Mouse (Mus musculus) CH12.LX (cell line): ENCODE measurements around the gene Mrpl19. TPM values are rescaled to one million over a fixed set of nuclear protein-coding genes. Genes with fewer than 3 reads are reported as not detected.

Experiments
- DNase-seq: peaks from one replicate; pipeline ENCODE4 v3.0.0-alpha.2; 2013; ENCODE audit errors: extremely low read depth
- H3K27ac ChIP-seq: 2 replicates; pipeline ENCODE4 v1.5.1; 2012; ENCODE audit warnings: low read depth, mild to moderate bottlenecking, control low read depth, moderate library complexity; ENCODE audit not compliant: insufficient read depth
- H3K27me3 ChIP-seq: replicated peaks from 2 replicates; pipeline ENCODE3; 2012; ENCODE audit warnings: inconsistent platforms
- H3K36me3 ChIP-seq, 2 experiments: replicated peaks in 1 of 2; 2 replicates each; pipeline versions ENCODE3 to v1.6.1; 2012; ENCODE audit warnings: inconsistent platforms in 1 of 2, low read length in 1 of 2, mild to moderate bottlenecking in 1 of 2, mixed read lengths in 1 of 2, moderate library complexity in 1 of 2; ENCODE audit not compliant: control insufficient read depth in 1 of 2, insufficient read depth in 1 of 2
- H3K4me1 ChIP-seq, 2 experiments: 2 replicates each; pipeline ENCODE4 v1.6.1; 2012; ENCODE audit warnings: inconsistent platforms in 1 of 2, moderate library complexity in 1 of 2; ENCODE audit not compliant: insufficient read depth in 2 of 2, control insufficient read depth in 1 of 2
- H3K4me2 ChIP-seq: 2 replicates; pipeline ENCODE4 v1.6.1; 2012; ENCODE audit warnings: low read depth, mild to moderate bottlenecking, control low read depth; ENCODE audit not compliant: poor library complexity, insufficient read depth, severe bottlenecking
- H3K4me3 ChIP-seq, 3 experiments: fragments of 150-350 bp in 1 of 3; sonication (generic) in 1 of 3; replicated peaks in 1 of 3; 2 replicates each; pipeline versions ENCODE3 to v1.5.1; 2011 to 2012; ENCODE audit warnings: low read depth in 2 of 3, low read length in 2 of 3, mild to moderate bottlenecking in 2 of 3, moderate library complexity in 2 of 3, control low read depth in 1 of 3, improper control_type of control experiment in 1 of 3, inconsistent platforms in 1 of 3, mixed read lengths in 1 of 3; ENCODE audit not compliant: poor library complexity in 1 of 3
- H3K79me2 ChIP-seq: replicated peaks from 2 replicates; pipeline ENCODE4 v1.6.1; 2012; ENCODE audit warnings: mild to moderate bottlenecking, moderate library complexity; ENCODE audit not compliant: control insufficient read depth, poor library complexity, insufficient read depth, severe bottlenecking; ENCODE audit errors: extremely low read depth
- H3K9ac ChIP-seq: 2 replicates; pipeline ENCODE4 v1.6.1; 2012; ENCODE audit warnings: low read depth, mild to moderate bottlenecking, control low read depth, moderate library complexity; ENCODE audit not compliant: insufficient read depth
- H3K9me3 ChIP-seq: replicated peaks from 2 replicates; pipeline ENCODE3; 2012; ENCODE audit warnings: low read length, inconsistent platforms, mixed read lengths
- BHLHE40 ChIP-seq: IDR thresholded peaks from 2 replicates; pipeline ENCODE4 v1.6.1; 2011; ENCODE audit warnings: mild to moderate bottlenecking, low read depth, low read length, improper control_type of control experiment
- CHD2 ChIP-seq: IDR thresholded peaks from 2 replicates; pipeline ENCODE4 v1.6.1; 2011; ENCODE audit warnings: low read length, improper control_type of control experiment
- CTCF ChIP-seq, 2 experiments: IDR thresholded peaks in 1 of 2; conservative IDR thresholded peaks in 1 of 2; 2 replicates each; pipeline ENCODE4 v1.5.1; 2011 to 2012; ENCODE audit warnings: low read depth in 2 of 2, low read length in 2 of 2, improper control_type of control experiment in 1 of 2, inconsistent platforms in 1 of 2, mild to moderate bottlenecking in 1 of 2, moderate library complexity in 1 of 2
- EP300 ChIP-seq: IDR thresholded peaks from 2 replicates; pipeline ENCODE4 v1.6.1; 2011; ENCODE audit warnings: low read length, improper control_type of control experiment
- ETS1 ChIP-seq: conservative IDR thresholded peaks from 2 replicates; pipeline ENCODE4 v1.6.1; 2012; ENCODE audit warnings: low read depth, mild to moderate bottlenecking, inconsistent platforms, low read length, improper control_type of control experiment, moderate library complexity
- GABPA ChIP-seq: IDR thresholded peaks from 2 replicates; pipeline ENCODE4 v1.6.1; 2012; ENCODE audit warnings: low read depth, low read length, improper control_type of control experiment, inconsistent platforms; ENCODE audit not compliant: insufficient replicate concordance
- HCFC1 ChIP-seq: IDR thresholded peaks from 2 replicates; pipeline ENCODE4 v1.6.1; 2012; ENCODE audit warnings: low read depth, mild to moderate bottlenecking, inconsistent platforms, low read length, improper control_type of control experiment
- IRF4 ChIP-seq: IDR thresholded peaks from 2 replicates; pipeline ENCODE4 v1.6.1; 2014; ENCODE audit warnings: low read depth, mild to moderate bottlenecking, inconsistent platforms, low read length, improper control_type of control experiment
- JUN ChIP-seq: IDR thresholded peaks from 2 replicates; pipeline ENCODE4 v1.6.1; 2011; ENCODE audit warnings: low read depth, mild to moderate bottlenecking, low read length, improper control_type of control experiment, moderate library complexity; ENCODE audit not compliant: insufficient read depth
- KAT2A ChIP-seq: IDR thresholded peaks from 2 replicates; pipeline ENCODE4 v1.6.1; 2012; ENCODE audit warnings: low read length, improper control_type of control experiment, inconsistent platforms; ENCODE audit not compliant: insufficient replicate concordance
- MAX ChIP-seq: IDR thresholded peaks from 2 replicates; pipeline ENCODE4 v1.6.1; 2011; ENCODE audit warnings: low read length, improper control_type of control experiment
- MYC ChIP-seq: IDR thresholded peaks from 2 replicates; pipeline ENCODE4 v1.6.1; 2011; ENCODE audit warnings: low read depth, mild to moderate bottlenecking, improper control_type of control experiment, low read length
- NELFE ChIP-seq: IDR thresholded peaks from 2 replicates; pipeline ENCODE4 v1.6.1; 2011; ENCODE audit warnings: low read depth, low read length, improper control_type of control experiment
- NRF1 ChIP-seq: IDR thresholded peaks from 2 replicates; pipeline ENCODE4 v1.6.1; 2014; ENCODE audit warnings: low read depth, mild to moderate bottlenecking, inconsistent platforms, low read length, improper control_type of control experiment, moderate library complexity
- POLR2AphosphoS2 ChIP-seq: IDR thresholded peaks from 2 replicates; pipeline ENCODE4 v1.6.1; 2011; ENCODE audit warnings: low read depth, low read length, improper control_type of control experiment
- RAD21 ChIP-seq: IDR thresholded peaks from 2 replicates; pipeline ENCODE4 v1.6.1; 2011; ENCODE audit warnings: low read depth, mild to moderate bottlenecking, low read length, improper control_type of control experiment, moderate library complexity
- SIN3A ChIP-seq: IDR thresholded peaks from 2 replicates; pipeline ENCODE4 v1.6.1; 2012; ENCODE audit warnings: low read length, improper control_type of control experiment, inconsistent platforms
- SMC3 ChIP-seq: IDR thresholded peaks from 2 replicates; pipeline ENCODE4 v1.6.1; 2011; ENCODE audit warnings: low read depth, low read length, improper control_type of control experiment
- TBP ChIP-seq: conservative IDR thresholded peaks from 2 replicates; pipeline ENCODE4 v1.6.1; 2011; ENCODE audit warnings: low read depth, low read length, improper control_type of control experiment
- UBTF ChIP-seq: IDR thresholded peaks from 2 replicates; pipeline ENCODE4 v1.6.1; 2012; ENCODE audit warnings: low read depth, mild to moderate bottlenecking, inconsistent platforms, low read length, improper control_type of control experiment, moderate library complexity
- USF1 ChIP-seq: IDR thresholded peaks from 2 replicates; pipeline ENCODE4 v1.6.1; 2014; ENCODE audit warnings: low read depth, mild to moderate bottlenecking, inconsistent platforms, low read length, improper control_type of control experiment
- ZC3H11A ChIP-seq: IDR thresholded peaks from 2 replicates; pipeline ENCODE4 v1.6.1; 2012; ENCODE audit warnings: low read depth, mild to moderate bottlenecking, inconsistent platforms, low read length, improper control_type of control experiment
- ZKSCAN1 ChIP-seq: IDR thresholded peaks from 2 replicates; pipeline ENCODE4 v1.6.1; 2012; ENCODE audit warnings: low read depth, inconsistent platforms, low read length, improper control_type of control experiment, borderline replicate concordance
- ZNF384 ChIP-seq: IDR thresholded peaks from 2 replicates; pipeline ENCODE4 v1.6.1; 2012; ENCODE audit warnings: low read depth, low read length, improper control_type of control experiment, inconsistent platforms
- dilution Hi-C: fragments of 300-500 bp; cut with MboI; formaldehyde crosslinking; loops from 2 replicates; pipeline ENCODE4 v1.14.3; 2020; ENCODE audit warnings: low sequenced_read_pairs; ENCODE audit not compliant: extremely low pct_unique_long_range_greater_than_20kb, extremely low pct_ligation_motif_present
- in situ Hi-C: fragments of 300-500 bp; cut with MboI; formaldehyde crosslinking; loops from 3 replicates; pipeline ENCODE4 v1.14.3; 2019; ENCODE audit warnings: low sequenced_read_pairs, low pct_ligation_motif_present, low pct_unique_long_range_greater_than_20kb, mixed read lengths
- polyA plus RNA-seq: library from polyadenylated mRNA; unstranded; fragments of >175 nt; gene quantifications from 2 replicates; pipeline ENCODE4 v1.2.1, GENCODE M21; 2012; ENCODE audit warnings: low read depth; ENCODE audit not compliant: insufficient read length
- total RNA-seq, 2 experiments: library from RNA; depleted of rRNA; stranded (reverse); fragments of 300-350 nt in 1 of 2; fragments of >200 nt in 1 of 2; gene quantifications; 2 replicates each; pipeline ENCODE4 v1.2.3; 2012 to 2014

The Mrpl19 gene
- total and polyA plus RNA-seq, 3 experiments, result 27.2 to 96.2 (median 54.0) TPM

DNA sequence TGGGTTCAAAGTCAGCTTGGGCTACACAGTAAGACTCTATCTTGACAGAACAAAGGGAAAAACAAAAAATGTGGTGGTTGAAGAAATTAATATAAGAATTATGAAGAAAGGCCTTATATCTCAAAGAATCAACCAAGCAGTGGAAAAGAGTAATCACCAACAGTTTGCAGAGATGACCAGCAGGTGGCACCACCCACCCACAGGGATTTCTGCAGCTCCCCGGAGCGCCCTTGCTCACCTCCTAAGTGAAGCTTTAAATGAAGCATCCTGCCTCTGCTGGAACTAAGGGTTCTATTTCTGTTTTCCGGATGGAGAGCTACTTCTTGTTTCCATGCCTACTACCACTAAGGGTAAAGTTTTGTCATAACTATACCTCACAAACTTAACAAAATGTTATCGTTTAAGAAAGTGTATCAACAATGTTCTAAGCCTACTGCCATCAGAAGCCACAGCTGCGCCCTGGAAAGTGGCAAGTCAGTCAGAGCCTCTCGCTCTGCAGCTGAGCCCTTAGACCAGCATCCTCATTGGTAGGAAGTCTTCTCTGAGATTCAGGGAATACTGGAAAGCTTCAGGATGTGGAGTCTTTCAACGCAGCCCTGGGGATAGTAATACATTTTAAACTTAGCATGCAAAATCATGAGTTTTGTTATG lies 10.3 kb upstream of the Mrpl19 start:
- Histone ChIP-seq H3K36me3 (no peaks in the 10 kb centered on the region), H3K4me3 (no peak overlapping the region), H3K9ac (no peak overlapping the region), H3K79me2 (no peaks in the 10 kb centered on the region), H3K4me1 (peaks cover 0 to 3% of the 10 kb centered on the region in 2 experiments; a peak in 1 of 4 replicates), H3K27me3 (peaks cover 12% of the 10 kb centered on the region), H3K4me2 (no peak overlapping the region), H3K9me3 (peaks cover 4% of the 10 kb centered on the region), H3K27ac (no peak overlapping the region)
- dilution Hi-C loops, result no loop called here
- TF ChIP-seq USF1 (no peak), SMC3 (peak; percentile 79), RAD21 (peak; percentile 85), MYC (no peak), CTCF (conservative IDR thresholded peaks at IDR 0.05 in 1 of 2, IDR thresholded peaks at IDR 0.05 in 1 of 2; ENCODE audit: low read depth in 2 of 2, low read length in 2 of 2) (peak; percentile 65 to 90), UBTF (no peak), MAX (no peak), ETS1 (no peak), NELFE (no peak), ZNF384 (no peak), GABPA (no peak), KAT2A (no peak), CHD2 (no peak), EP300 (no peak), ZC3H11A (peak; percentile 3; the same call in 1 of the 2 replicates)
- in situ Hi-C loops, result no loop called here
- DNase-seq, result peak; percentile 56

DNA sequence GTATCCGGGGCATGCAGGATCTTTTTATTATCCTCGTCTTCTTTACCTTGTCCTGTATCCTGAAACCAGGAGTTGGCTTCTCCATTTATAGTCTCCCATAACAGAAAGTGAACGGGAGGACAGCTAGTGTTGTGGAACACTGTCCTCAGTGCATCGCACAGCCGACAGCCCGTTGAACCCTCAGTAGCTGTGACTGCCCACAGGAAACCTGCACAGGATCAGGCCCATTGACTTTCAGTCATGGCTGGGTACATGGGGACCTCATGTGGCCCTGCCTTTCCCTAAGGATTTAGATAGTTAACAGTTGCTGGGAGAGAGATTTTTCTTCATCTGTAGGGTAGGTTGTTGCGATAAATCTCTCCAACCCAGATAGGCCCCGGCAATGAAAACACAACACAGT lies 6.8 kb upstream of the Mrpl19 start:
- dilution Hi-C loops, result no loop called here
- Histone ChIP-seq H3K4me3 (no peak overlapping the region), H3K9ac (no peak overlapping the region)
- TF ChIP-seq HCFC1, result no peak
- TF ChIP-seq KAT2A, result no peak
- no peak for TF ChIP-seq SIN3A
- TF ChIP-seq ZNF384, result no peak
- TF ChIP-seq CTCF (conservative IDR thresholded peaks at IDR 0.05 in 1 of 2, IDR thresholded peaks at IDR 0.05 in 1 of 2; ENCODE audit: low read depth in 2 of 2, low read length in 2 of 2), result no peak
- no peak for TF ChIP-seq TBP
- no peak for TF ChIP-seq POLR2AphosphoS2
- TF ChIP-seq NRF1, result no peak
- TF ChIP-seq JUN, result no peak
- no peak for TF ChIP-seq IRF4
- TF ChIP-seq MYC, result no peak
- TF ChIP-seq ZC3H11A, result no peak
- TF ChIP-seq ZKSCAN1, result no peak
- TF ChIP-seq BHLHE40, result no peak
- TF ChIP-seq UBTF, result no peak
- TF ChIP-seq, all 38 proteins: peak for 0
- Histone ChIP-seq H3K4me1 (peaks cover 0 to 3% of the 10 kb centered on the region in 2 experiments; a peak in 1 of 4 replicates), H3K9me3 (no peaks in the 10 kb centered on the region), H3K27ac (no peak overlapping the region), H3K27me3 (peaks cover 20% of the 10 kb centered on the region), H3K79me2 (no peaks in the 10 kb centered on the region), H3K36me3 (no peaks in the 10 kb centered on the region), H3K4me2 (no peak overlapping the region)
- DNase-seq, result no peak
- in situ Hi-C loops, result loop anchor here (25.0 kb wide), 1 partner anchor 740 kb away; the partner anchor contains the start of gene Pole4
